Mouse (Mus musculus): ENCODE results near the gene Focad. TPM values are rescaled to one million over a fixed set of nuclear protein-coding genes. Genes with fewer than 3 reads are reported as not detected.

Gene Focad
- polyA plus RNA-seq, 1 experiment, result 0.29 TPM

DNA sequence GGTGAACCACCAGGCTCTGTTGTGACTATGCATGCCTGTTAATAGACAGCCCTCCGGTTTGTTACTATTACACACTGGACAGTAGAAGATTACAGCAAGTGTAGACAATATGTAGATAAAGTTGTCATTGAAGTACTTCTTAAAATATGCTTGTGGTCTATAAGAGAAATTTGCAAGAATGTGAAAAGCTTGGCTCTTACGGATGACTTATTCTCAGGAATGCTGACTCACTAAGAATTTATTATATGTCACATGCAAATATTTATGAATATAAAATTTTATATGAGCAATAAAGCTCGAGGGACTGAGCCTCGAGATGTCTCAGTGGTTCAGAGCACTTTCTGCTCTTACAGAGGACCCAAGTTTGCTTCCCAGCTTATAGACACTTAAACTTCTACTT lies 240.1 kb downstream of the Focad start:
- Histone ChIP-seq H3K36me3 (ENCODE audit: control insufficient read depth) (no peaks in the 10 kb centered on the region; the same call in 1 of the 2 replicates), H3K4me1 (ENCODE audit: control insufficient read depth) (no peaks in the 10 kb centered on the region), H3K9me3 (ENCODE audit: control insufficient read depth, low read length) (no peaks in the 10 kb centered on the region), H3K27me3 (ENCODE audit: control insufficient read depth) (no peaks in the 10 kb centered on the region), H3K4me3 (replicated peaks) (no peak overlapping the region)
- TF ChIP-seq TAL1 (IDR thresholded peaks at IDR 0.05; ENCODE audit: low read length), result no peak
- no peak for TF ChIP-seq GATA1 (IDR thresholded peaks at IDR 0.05; ENCODE audit: low read length)

- H3K27me3 ChIP-seq (ENCODE audit: control insufficient read depth), result no peaks in the 10 kb centered on the region
- TF ChIP-seq GATA1 (IDR thresholded peaks at IDR 0.05; ENCODE audit: low read length) (no peak), TAL1 (IDR thresholded peaks at IDR 0.05; ENCODE audit: low read length) (no peak)
These were observed 242.3 kb downstream of the Focad start for GRCm38 (mm10) chr4:88336753-88337152.

GRCm38 (mm10) chr4:88337365-88337764 lies 242.9 kb downstream of the Focad start:
- TF ChIP-seq GATA1 (IDR thresholded peaks at IDR 0.05; ENCODE audit: low read length) (no peak), TAL1 (IDR thresholded peaks at IDR 0.05; ENCODE audit: low read length) (no peak)
- Histone ChIP-seq H3K9me3 (ENCODE audit: control insufficient read depth, low read length) (no peaks in the 10 kb centered on the region), H3K4me1 (ENCODE audit: control insufficient read depth) (no peaks in the 10 kb centered on the region), H3K36me3 (ENCODE audit: control insufficient read depth) (no peaks in the 10 kb centered on the region), H3K27me3 (ENCODE audit: control insufficient read depth) (no peaks in the 10 kb centered on the region), H3K4me3 (replicated peaks) (no peak overlapping the region)

More at GRCm38 (mm10) chr4:88336753-88337152, 242.3 kb downstream of the Focad start:
- H3K4me3 ChIP-seq (replicated peaks), result no peak overlapping the region
- H3K36me3 ChIP-seq (ENCODE audit: control insufficient read depth), result no peaks in the 10 kb centered on the region
- no peaks in the 10 kb centered on the region for H3K9me3 ChIP-seq (ENCODE audit: control insufficient read depth, low read length)
- H3K4me1 ChIP-seq (ENCODE audit: control insufficient read depth), result no peaks in the 10 kb centered on the region

DNA sequence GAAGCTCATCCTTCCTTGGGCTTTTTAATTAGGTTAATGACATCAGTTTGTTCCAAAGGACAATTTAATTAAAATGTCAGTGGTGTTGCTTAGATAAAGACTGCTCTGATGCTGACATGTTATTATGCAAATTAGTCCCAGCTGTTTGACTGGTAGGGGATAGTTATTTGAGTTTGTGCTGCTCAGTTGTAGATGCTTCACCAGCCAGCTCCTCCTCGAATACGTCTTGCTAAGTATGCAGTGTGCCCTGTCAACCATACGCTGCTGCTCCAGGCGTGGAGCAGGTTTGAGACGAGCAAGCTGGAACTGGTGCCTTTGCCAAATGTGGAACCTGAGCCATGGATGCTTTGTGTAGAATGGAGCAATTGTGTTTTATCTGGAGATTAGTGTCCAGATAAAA lies 243.7 kb downstream of the Focad start:
- Histone ChIP-seq H3K27me3 (ENCODE audit: control insufficient read depth) (no peaks in the 10 kb centered on the region), H3K9me3 (ENCODE audit: control insufficient read depth, low read length) (no peaks in the 10 kb centered on the region), H3K4me3 (replicated peaks) (no peak overlapping the region), H3K4me1 (ENCODE audit: control insufficient read depth) (no peaks in the 10 kb centered on the region), H3K36me3 (ENCODE audit: control insufficient read depth) (no peaks in the 10 kb centered on the region)
- TF ChIP-seq GATA1 (IDR thresholded peaks at IDR 0.05; ENCODE audit: low read length) (no peak), TAL1 (IDR thresholded peaks at IDR 0.05; ENCODE audit: low read length) (no peak)

DNA sequence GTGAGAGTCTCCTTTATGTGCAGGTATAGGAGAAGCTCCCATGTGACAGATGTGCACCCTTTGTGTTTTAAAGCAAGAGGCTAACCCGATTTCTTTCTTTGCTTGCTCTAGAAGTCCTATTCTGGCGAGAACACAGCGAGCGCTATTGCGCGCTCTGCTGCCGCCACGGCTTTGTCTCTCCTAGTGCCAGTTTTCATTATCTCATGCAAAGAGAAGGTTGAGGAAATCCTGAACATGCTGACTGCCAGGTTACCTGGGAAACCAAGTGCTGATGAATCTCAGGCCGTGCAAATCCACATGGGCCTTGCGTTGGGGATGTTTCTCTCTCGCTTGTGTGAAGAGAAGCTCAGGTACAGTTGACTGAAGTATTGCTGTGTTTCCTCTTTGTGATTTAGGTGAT lies 250.0 kb downstream of the Focad start:
- Histone ChIP-seq H3K4me3 (replicated peaks) (no peak overlapping the region), H3K9me3 (ENCODE audit: control insufficient read depth, low read length) (no peaks in the 10 kb centered on the region), H3K4me1 (ENCODE audit: control insufficient read depth) (no peaks in the 10 kb centered on the region), H3K36me3 (ENCODE audit: control insufficient read depth) (no peaks in the 10 kb centered on the region; the same call in 1 of the 2 replicates), H3K27me3 (ENCODE audit: control insufficient read depth) (no peaks in the 10 kb centered on the region)
- TF ChIP-seq GATA1 (IDR thresholded peaks at IDR 0.05; ENCODE audit: low read length) (no peak), TAL1 (IDR thresholded peaks at IDR 0.05; ENCODE audit: low read length) (no peak)

GRCm38 (mm10) chr4:88345065-88345464 lies 250.6 kb downstream of the Focad start:
- Histone ChIP-seq H3K36me3 (ENCODE audit: control insufficient read depth) (no peaks in the 10 kb centered on the region; the same call in 1 of the 2 replicates), H3K4me1 (ENCODE audit: control insufficient read depth) (no peaks in the 10 kb centered on the region), H3K4me3 (replicated peaks) (no peak overlapping the region), H3K27me3 (ENCODE audit: control insufficient read depth) (no peaks in the 10 kb centered on the region), H3K9me3 (ENCODE audit: control insufficient read depth, low read length) (no peaks in the 10 kb centered on the region)
- TF ChIP-seq GATA1 (IDR thresholded peaks at IDR 0.05; ENCODE audit: low read length) (no peak), TAL1 (IDR thresholded peaks at IDR 0.05; ENCODE audit: low read length) (no peak)

DNA sequence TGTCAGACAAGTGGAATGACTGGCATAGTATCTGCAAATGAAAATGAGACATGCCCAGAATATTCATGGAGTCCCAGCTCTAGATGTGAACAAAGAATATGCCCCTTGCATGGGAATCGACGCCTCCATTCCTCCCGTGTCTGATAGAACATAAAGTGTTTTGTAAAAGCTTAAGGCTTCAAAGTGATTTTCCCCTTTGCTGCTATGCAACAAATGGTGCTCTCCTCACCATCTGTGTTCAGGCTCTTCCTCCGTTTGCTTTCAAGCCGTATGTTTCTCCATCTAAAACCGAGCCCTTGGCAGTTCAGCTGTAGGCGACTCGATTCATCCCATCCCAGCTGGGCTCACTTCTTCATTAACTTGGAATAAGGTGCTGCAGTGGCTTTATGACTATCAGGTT lies 251.5 kb downstream of the Focad start:
- Histone ChIP-seq H3K4me3 (replicated peaks) (no peak overlapping the region), H3K4me1 (ENCODE audit: control insufficient read depth) (no peaks in the 10 kb centered on the region), H3K36me3 (ENCODE audit: control insufficient read depth) (no peaks in the 10 kb centered on the region; the same call in 1 of the 2 replicates), H3K9me3 (ENCODE audit: control insufficient read depth, low read length) (no peaks in the 10 kb centered on the region), H3K27me3 (ENCODE audit: control insufficient read depth) (no peaks in the 10 kb centered on the region)
- TF ChIP-seq GATA1 (IDR thresholded peaks at IDR 0.05; ENCODE audit: low read length) (no peak), TAL1 (IDR thresholded peaks at IDR 0.05; ENCODE audit: low read length) (no peak)

- H3K36me3 ChIP-seq (ENCODE audit: control insufficient read depth), result no peaks in the 10 kb centered on the region; the same call in 1 of the 2 replicates
- H3K4me1 ChIP-seq (ENCODE audit: control insufficient read depth), result no peaks in the 10 kb centered on the region
- no peaks in the 10 kb centered on the region for H3K9me3 ChIP-seq (ENCODE audit: control insufficient read depth, low read length)
- TF ChIP-seq TAL1 (IDR thresholded peaks at IDR 0.05; ENCODE audit: low read length), result no peak
- no peak for TF ChIP-seq GATA1 (IDR thresholded peaks at IDR 0.05; ENCODE audit: low read length)
- H3K4me3 ChIP-seq (replicated peaks), result no peak overlapping the region
- H3K27me3 ChIP-seq (ENCODE audit: control insufficient read depth), result no peaks in the 10 kb centered on the region
These were observed 256.5 kb downstream of the Focad start for GRCm38 (mm10) chr4:88350910-88351309.

GRCm38 (mm10) chr4:88356652-88357051 lies 262.2 kb downstream of the Focad start:
- TF ChIP-seq TAL1 (IDR thresholded peaks at IDR 0.05; ENCODE audit: low read length), result no peak
- TF ChIP-seq GATA1 (IDR thresholded peaks at IDR 0.05; ENCODE audit: low read length), result no peak
- H3K27me3 ChIP-seq (ENCODE audit: control insufficient read depth), result no peaks in the 10 kb centered on the region

DNA sequence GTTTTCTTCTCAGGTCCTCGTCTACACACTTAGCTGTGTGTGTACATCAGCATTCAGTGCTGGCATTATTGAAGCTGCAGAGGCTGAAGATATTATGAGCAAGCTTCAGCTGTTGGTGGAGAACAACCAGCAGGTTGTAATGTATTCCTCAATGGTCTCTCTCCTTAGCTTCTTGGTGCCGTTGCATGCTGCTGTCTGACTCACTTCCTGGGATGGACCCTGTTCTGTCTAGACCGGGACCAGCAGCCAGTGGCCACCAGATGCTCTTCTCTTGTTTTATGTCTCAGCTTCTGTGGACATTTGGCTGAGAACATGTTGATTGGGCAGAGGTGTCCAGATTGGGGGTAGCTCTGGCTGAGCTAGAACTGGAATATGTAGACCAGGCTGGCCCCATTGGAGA lies 263.0 kb downstream of the Focad start:
- H3K4me1 ChIP-seq (ENCODE audit: control insufficient read depth), result no peaks in the 10 kb centered on the region

More at GRCm38 (mm10) chr4:88356652-88357051, 262.2 kb downstream of the Focad start:
- Histone ChIP-seq H3K36me3 (ENCODE audit: control insufficient read depth) (peaks cover 2% of the 10 kb centered on the region; the same call in 1 of the 2 replicates), H3K4me3 (replicated peaks) (no peak overlapping the region), H3K4me1 (ENCODE audit: control insufficient read depth) (no peaks in the 10 kb centered on the region), H3K9me3 (ENCODE audit: control insufficient read depth, low read length) (no peaks in the 10 kb centered on the region)

More for the DNA sequence above, 263.0 kb downstream of the Focad start:
- Histone ChIP-seq H3K4me3 (replicated peaks) (no peak overlapping the region), H3K27me3 (ENCODE audit: control insufficient read depth) (no peaks in the 10 kb centered on the region), H3K9me3 (ENCODE audit: control insufficient read depth, low read length) (no peaks in the 10 kb centered on the region), H3K36me3 (ENCODE audit: control insufficient read depth) (peaks cover 2% of the 10 kb centered on the region; the same call in 1 of the 2 replicates)
- TF ChIP-seq TAL1 (IDR thresholded peaks at IDR 0.05; ENCODE audit: low read length), result no peak
- TF ChIP-seq GATA1 (IDR thresholded peaks at IDR 0.05; ENCODE audit: low read length), result no peak
